Mouse (Mus musculus) heart, adult 11 months (tissue): ENCODE measurements around the gene Inava.

Experiments used
- DNase-seq: peaks from one replicate; pipeline ENCODE4 v3.0.0; 2022

The Inava gene

DNA sequence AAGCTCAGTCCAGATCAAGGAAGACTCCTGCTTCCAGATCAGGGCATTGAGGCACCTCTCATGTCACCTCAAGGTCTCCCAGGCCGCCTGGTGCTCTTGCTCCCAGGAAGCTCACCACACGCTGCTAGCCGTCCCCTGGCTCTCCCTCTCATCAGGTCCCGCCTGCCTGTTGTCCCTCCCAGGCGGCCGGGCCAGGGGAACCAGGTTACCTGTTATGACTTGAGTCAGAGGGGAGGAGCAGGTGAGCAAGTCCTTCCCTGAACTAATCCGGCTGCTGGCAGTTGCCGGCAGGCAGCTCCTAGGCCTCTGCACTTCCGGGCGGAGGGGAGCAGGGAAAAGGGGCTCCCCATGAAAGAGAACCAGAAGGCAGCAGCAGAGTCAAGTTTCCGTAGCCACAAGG is 3.9 kb downstream of the Inava start:
- peak; percentile 68 for DNase-seq

DNA sequence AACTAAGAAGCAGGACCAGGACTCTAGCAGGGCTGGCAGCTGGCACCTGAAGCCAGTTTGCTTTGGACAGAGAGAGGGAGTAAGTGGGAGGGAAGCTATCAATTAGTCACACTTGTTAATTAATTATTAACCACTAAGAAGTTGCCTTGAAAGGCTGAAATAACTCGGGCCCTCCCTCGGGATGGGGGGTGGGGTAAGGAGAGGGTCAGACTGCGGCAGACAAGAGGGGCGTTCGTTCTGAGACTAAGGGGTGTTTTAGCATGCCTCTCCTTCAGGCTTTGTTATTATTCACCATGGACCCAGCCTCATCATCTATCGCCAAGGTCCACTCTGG is 5.1 kb downstream of the Inava start:
- no peak for DNase-seq

DNA sequence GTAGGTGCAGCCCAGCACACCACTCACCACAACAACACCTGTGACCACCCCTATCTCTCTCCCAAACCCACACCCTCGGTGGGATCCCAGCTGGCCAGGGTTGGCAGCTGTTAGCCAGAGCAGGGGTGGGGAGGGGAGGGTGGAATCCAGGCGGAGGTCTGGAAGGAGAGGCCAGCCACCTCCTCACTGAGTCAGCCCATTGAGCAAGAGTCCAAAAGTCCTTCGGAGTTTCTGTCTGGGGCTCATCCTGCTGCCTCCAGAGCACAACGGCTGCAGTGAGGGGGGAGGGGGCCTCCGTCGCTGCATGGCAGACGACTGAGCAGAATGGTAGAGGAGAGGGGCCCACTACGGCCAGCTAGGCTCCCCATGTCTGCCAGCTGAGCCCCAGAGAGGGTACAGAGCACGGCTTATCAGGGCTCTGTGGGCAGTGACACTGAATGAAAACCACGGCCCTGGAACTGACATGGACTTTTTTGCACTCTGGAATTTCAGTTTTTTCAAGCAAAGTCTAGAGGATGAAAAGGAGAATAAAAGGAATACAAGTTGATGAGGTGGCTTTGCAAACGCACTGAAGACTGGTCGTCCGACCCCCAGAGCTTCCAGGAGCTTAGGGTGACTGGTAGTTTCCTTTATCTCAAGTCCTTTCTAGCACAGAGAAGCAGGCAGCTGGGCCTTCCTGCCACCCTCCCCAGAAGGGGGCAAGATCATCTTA is 5.6 kb downstream of the Inava start:
- DNase-seq = no peak

DNA sequence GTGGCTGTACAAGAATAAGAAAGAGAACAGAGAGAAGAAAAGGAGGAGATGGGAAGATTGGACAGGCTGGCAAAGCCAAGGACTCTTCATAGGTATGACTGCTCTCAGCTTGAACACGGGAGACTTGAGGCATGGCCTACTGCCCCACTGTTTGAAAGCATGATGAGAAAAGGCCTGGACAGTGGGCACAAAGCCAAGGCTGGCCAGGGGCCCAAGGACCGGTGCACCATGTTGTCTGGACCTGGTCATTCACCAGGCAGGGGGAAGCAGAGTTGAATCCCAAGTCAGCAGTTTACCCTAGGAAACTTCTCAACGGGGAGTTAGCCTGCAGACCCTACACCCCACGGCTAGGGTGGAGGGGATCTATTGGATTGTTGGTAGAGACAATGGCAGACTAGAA is 6.2 kb downstream of the Inava start:
- no peak for DNase-seq

DNA sequence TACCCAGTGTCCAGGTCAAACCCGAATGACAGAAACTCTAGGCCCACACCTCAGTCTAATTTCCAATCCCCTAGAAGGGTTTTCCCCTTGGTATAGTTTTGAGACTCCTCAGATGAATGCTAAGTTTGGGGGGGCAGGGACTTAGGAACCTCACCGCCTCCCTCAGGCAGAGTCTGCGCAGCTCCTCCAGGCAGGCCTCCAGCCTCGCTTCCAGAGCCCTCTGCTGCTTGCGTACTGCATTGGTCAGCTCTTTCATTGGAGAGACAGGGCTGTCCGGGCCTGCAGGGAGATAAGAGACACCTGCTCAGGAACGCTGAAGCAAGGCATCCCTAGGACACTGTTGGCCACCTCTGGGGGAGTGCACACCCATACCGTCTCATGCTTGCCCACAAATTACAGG is 7.4 kb downstream of the Inava start:
- DNase-seq = peak; percentile 56

DNA sequence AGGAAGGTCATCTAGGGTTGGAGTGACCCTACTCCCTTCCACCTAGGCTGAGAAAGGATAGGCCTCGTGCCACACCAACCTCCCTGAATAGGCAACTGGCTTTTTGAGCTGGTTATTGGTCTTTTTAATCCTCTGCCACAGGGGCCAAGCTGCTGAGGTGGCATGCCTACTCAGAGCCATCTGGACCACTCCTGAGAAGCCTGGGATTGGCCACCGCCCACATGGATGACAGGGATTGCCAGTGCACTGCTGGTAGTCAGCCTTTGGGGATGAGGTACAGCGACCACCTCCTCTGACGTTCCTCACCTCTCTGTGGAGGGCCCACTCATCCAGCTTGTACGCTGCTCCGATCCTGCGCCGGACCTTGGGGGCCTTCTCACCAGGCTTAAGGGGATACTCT is 8.2 kb downstream of the Inava start:
- DNase-seq = peak; percentile 88

DNA sequence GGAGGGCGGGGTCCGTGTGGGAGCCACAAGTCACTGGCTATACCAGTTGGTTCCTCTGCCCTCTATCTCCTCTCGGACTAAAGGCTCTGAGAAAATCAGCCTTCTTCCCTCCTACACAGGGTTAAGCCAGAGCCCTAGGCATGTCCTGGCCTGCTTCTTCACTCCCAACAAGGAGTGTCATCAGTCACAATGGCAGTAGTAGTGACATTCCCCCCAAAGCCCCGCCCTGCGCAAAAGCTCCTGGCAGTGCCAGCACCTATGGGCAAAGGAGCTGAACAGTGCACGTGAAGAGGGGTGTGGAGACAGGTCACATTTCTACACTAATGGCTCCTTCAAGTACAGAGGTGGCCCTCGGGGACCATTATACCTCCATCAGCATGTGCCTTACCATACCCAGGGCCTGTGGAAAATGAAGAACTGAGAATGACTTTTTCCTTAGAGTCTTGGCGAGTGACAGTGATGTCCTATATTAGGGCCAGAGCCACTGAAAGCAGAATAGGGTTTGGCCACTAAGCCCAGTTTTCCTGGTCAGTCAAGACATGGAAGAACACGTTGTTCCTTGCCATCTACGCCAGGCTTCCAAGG is 10.2 kb downstream of the Inava start:
- peak; percentile 84 for DNase-seq

DNA sequence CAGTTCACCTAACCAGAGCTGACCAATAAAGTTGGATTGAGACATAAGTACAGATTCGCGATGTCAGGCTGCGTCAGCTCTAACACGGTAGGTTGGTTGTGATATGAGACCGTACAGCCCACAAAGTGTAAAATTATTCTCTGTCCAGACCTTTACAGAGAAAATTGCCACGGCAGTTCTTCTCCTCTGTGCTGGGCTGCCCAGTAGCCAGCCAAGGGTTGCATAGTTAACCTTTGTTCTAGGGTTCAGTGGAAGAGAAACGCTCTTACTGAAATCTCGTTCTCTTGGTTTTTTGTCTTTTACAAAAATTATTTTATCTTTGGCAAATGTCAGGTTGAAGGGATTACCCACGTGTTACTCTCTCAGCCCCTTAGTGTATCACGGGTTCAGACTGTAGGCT is 11.7 kb downstream of the Inava start:
- DNase-seq = peak; percentile 60

DNA sequence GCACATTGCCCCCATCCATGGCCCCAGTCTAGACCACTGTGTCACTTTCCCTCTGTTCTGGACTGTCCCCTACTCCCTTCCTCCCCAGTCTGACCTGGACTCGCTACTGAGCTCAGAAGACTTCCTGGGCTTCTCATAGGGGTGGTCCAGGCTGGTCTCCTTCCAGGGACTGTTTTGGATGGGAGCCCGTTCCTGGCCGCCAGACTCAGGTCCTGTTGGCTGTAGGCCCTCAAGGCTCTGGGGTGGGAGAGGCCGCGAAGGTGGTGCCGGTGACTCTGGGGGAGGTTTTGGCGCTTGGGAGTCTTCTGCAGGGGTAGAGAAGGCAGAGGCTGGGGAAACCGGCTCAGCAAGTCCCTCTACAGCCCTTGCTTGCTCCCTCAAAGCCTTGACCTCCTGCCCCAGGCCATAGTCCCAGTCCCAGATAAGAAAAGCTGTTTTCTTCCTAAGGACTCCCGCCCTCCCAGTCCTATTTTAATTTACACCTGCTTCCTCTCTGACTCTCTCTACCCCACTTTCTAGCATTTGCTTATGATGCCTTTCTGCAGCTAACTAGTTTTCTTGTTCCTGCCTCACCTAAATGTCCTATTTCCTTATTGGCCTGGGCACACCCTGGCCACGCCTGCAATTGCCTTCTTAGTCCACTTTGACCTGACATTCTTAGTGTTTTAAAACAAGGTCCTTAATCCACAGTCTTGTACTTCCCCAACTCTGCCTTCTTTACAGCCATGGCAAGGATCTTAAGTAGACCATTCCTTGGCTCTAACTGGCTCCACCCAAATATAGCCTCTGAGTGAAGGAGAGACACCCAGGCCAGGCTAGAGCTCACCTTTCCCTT is 13.8 kb downstream of the Inava start:
- peak; percentile 64 for DNase-seq

DNA sequence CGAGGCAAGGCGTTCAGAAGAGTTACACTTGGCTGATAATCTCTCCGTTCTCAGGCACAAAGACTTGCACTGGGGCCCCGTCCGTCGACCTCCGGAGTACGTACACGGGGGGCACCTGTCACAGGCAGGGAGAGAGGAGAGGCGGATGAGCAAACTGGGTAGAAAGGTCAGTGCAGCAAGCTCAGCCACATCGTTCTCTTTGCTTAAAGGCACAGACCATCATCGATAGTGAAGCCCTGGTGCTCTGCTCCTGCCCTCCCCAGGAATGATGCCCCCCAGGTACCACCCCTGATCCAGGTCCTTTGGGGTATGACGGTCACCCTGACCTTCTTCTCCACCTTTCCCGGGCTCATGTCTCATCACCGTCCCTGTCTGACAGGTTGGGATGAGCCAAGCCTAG is 19.8 kb downstream of the Inava start:
- peak; percentile 84 for DNase-seq

DNA sequence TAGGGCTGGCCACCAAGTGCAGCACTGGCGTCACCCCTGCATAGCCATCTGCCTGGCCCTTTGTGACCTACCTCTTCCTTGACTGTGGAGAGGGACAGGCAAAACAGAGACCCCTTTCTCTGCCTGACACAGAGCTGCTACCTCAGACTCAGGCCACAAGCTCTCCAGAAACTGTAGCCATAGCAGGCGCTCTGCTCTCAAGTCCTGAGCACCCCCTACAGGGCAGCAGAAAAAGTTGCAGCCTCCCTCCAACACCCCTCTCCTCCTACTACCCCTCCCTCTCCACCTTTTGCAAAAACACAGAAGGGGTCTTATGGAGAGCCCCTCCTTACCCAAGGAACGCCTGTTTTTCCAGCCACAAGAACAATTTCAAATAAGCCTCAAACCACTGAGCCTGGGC is 21.3 kb downstream of the Inava start, which contains the start of gene Mroh3:
Mroh3 (minus strand) TSS at position 26 of the 400 bp plus-strand sequence.
- no peak for DNase-seq

DNA sequence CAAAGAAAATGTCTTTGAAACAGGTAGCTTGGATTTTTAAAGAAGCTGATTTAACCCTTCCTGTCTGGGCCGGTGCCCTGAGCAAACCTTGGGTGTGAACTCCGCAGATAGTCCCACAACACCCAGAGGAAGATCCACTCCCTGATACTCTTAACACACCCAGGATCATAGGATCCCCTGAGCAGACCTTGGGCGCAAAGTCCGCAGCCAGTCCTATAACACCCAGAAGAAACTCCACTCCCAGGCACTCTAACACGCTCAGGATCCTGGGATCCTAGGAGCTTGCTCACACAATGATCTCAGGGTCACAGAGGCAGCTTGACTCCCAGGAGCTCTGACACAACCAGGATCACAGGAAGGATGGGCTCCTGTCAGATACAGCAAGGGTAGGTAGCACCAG is 44.0 kb downstream of the Inava start:
- no peak for DNase-seq

DNA sequence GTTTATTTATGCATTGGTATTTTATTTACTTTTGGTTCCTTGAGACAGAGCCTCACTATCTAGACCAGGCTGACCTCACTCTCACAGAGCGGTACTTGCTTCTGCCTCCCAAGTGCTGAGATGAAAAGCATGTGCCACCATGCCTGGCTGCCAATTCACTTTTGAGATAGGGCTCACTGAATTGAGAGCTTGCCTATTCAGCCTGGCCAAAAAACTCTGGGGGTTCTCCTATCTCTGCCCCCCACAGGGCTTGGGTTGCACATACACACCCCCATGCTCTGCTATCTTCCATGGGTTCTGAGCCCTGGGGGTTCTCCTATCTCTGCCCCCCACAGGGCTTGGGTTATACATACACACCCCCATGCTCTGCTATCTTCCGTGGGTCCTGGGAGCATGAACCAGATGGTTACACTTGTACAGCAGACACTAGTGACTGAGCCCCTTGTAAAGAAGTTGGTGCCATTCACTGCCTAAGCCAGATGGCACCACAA is 54.5 kb downstream of the Inava start:
- DNase-seq = no peak

DNA sequence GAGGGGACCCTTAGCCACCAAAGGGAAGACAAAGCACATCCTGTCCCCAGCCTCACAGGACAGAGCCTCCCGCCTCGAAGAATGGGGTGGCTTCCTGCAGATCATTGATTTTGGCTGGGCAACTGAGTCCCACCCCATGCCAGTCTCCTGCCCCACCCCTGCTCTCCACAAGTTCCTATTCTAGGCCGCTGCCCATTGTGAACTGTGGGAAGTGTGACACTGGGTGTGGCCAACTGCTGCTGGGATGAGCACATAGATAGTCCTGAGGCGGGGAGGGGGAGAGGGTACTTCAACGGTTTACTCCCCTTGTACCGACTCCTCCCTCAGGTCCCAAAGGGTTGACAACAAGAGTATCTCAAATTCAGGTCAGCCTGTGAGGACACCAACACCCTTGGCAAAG is 55.3 kb downstream of the Inava start:
- peak; percentile 96 for DNase-seq

DNA sequence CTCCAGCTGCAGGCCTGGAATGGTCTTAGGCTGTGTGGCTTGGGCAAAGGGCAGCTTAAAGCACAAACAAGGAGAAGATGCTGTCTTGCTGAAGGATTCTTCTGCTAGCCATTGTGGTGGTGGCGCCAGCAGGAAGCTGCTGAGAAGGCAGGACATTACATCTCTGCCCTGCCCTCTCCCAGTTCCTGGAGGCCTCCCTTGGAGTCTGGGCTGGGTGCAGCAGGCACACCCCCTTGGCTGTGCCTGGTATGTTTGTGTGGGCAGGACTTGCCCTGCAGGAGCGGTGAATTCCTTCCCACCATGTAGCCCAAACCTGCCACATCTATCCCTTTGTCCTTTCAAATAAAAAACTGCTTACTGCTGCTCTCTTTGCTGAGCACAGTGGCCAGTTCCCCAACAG is 57.0 kb downstream of the Inava start:
- DNase-seq = no peak

DNA sequence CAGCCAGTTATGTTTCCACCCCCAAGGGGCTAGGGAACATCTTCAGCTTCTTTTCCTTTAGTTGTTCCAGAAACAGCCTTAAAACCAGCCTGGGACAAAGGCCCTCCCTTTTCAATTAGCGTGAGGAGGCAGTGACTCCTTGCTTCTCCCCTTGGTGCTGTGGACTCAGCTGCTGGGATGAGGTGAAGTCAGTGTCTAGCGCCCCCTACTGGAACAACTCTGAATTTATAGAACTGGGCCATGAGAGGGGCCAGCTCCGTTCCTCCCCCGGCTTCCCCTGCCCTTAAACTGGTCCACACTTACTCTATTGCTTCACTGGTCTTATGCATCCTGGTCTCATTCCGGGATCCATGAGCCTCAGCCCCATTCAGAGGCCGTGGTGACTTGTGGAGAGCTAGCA is 58.9 kb downstream of the Inava start:
- DNase-seq = no peak

DNA sequence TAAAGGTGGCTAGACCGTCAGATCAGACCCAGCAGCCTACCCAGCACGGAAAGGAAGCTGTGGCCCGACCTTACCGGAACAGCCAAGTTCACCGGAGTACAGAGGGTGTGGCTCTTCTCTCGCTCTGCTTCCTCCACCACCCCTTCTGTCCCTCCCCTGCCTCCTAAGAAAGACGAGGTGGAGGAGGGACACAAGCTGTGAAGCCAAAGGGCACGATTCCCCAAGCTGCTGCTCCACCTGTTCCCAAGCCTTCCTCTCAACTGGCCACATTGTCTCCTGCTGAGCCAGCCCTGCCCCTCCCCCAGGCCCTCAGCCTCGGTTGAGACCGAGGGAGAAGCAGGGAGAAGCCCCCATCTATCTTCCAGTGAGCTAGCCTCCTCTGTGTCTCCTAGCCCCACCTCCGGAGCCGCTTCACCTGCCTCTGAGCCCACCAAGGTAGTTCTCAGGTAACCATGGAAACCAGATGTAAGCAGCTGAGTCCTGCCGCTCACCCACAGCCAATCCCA is 59.9 kb downstream of the Inava start:
- no peak for DNase-seq

DNA sequence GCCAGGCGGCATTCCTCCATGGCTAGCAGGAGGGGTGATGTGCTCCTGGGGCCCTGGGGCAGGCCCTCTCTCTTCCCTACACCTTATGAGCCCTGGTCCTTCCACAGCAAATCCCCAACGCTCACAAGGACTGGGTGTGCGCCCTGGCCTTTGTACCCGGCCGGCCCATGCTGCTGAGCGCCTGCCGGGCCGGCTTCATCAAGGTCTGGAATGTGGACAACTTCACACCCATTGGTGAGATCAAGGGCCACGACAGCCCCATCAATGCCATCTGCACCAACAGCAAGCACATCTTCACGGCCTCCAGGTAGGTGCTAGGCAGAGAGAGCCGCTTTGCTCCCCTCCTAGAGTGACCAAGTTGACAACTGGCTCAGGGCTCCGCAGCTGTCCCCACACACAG is 61.4 kb downstream of the Inava start:
- no peak for DNase-seq

DNA sequence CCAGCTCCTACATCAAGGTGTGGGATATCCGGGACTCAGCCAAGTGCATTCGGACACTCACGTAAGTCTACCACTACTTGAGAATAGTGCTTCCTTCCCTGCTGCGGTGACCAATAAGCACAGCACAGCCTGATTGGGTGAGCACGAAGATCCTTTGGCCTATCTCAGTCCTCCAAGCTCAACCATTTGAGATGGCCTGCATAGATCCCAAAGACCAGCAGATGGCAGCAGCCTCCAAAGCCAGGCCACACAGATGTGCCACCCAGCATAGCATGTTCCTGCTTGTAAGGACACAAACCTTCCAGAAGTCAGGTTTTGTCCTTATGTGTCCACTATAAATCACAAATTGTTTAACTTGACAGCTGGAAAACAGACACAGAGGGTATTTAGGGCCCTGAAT is 64.0 kb downstream of the Inava start:
- DNase-seq = peak; percentile 94

DNA sequence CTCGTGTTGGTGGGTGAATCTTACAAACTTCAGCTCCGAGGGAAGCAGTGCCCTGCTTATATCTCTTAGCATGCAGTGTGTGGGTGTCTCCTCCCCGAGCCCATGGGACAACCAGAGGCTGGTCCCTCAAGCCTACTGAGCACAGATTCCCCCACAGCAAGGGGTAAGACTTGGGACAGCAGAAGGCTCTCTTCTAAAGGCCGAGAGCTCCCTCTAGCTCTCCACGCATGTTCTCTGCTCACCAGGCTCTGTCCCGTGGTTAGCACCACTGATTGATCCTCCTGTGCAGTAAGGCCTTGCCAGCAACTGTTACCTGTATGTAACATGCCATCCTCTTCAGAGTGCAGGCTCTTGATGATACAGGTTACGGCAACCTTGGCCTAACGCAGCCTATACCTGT is 66.4 kb downstream of the Inava start:
- DNase-seq = no peak

DNA sequence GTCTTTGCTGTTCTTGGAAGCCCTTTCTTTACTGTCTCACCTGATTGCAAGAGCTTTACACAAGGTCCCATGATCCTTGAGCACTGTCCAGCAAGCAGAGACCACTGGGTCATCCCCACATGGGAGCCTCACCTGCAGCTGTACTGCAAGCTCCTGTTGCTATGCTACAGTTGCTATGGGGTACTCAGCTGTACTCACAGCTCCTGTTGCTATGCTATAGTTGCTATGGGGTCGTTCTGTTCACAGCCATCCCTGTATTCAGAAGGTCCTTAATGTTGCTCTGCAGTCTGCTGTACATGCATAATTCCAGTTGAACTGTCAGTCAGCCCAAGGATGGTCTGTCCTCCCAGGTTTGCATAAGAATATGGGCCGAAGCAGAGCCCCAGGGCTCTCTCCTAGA is 68.6 kb downstream of the Inava start:
- no peak for DNase-seq
